8 mouse cellular contexts compared by ENCODE assay signal in genomic region chr6:85068322-85069022, GRCm38 (mm10). TPM values are rescaled to one million over a fixed set of nuclear protein-coding genes. Genes with fewer than 3 reads are reported as not detected.
DNase-seq lines count a peak whose midpoint lies in the region; ATAC-seq and TF ChIP-seq lines count a peak whose summit lies in the region.

No protein-coding gene starts in this region.

- H3K4me2 ChIP-seq in liver, embryonic 16.5 days (ENCODE audit: low read depth, low read length): peak overlapping the region; percentile 67
- H3K4me2 ChIP-seq in neural tube, embryonic 13.5 days: peak overlapping the region; percentile 75

- H3K4me1 ChIP-seq in thymus, adult 2 months (replicated peaks; ENCODE audit: control insufficient read depth, insufficient read depth, low read length): peaks cover 6% of the 10 kb centered on the region
- H3K4me1 ChIP-seq in heart, embryonic 10.5 days: peaks cover 15% of the 10 kb centered on the region
- peaks cover 7% of the 10 kb centered on the region for H3K4me1 ChIP-seq in liver, embryonic 16.5 days (ENCODE audit: control insufficient read depth, low read depth, low read length)
- H3K4me1 ChIP-seq in neural tube, embryonic 13.5 days (replicated peaks): peaks cover 29% of the 10 kb centered on the region

- no peak for TF ChIP-seq POLR2A in thymus, adult 2 months (IDR thresholded peaks at IDR 0.05; ENCODE audit: control insufficient read depth, extremely low read depth, insufficient read depth, low read length, poor library complexity)

- no peak overlapping the region for H3K27ac ChIP-seq in thymus, adult 2 months (ENCODE audit: control insufficient read depth, insufficient read depth, low read length)
- peak overlapping the region; percentile 92 for H3K27ac ChIP-seq in heart, embryonic 10.5 days
- H3K27ac ChIP-seq in liver, embryonic 16.5 days (ENCODE audit: low read length): no peak overlapping the region; the same call in 1 of the 2 replicates
- peak overlapping the region; percentile 92 for H3K27ac ChIP-seq in neural tube, embryonic 13.5 days (replicated peaks)

- DNase-seq in thymus, adult 2 months: peak; percentile 19
- no peak for DNase-seq in thymus, postnatal 10 days (ENCODE audit: low spot score in 2 of 2)
- DNase-seq in heart, embryonic 10.5 days (ENCODE audit: low spot score): no peak
- DNase-seq in kidney, postnatal 10 days: peak; percentile 40
- DNase-seq in gastrocnemius, adult 8-10 months (ENCODE audit: low spot score in 2 of 2): no peak

- peak overlapping the region; percentile 98 for H3K4me3 ChIP-seq in thymus, adult 2 months (ENCODE audit: control insufficient read depth, insufficient read depth, low read length)
- peak overlapping the region; percentile 95 for H3K4me3 ChIP-seq in heart, embryonic 10.5 days
- H3K4me3 ChIP-seq in liver, embryonic 16.5 days (ENCODE audit: low read depth, low read length): peak overlapping the region; percentile 74
- peak overlapping the region; percentile 95 for H3K4me3 ChIP-seq in neural tube, embryonic 13.5 days

- WGBS in thymus, adult 2 months: 2% methylated on average over 17 of the region's 17 CpGs
- WGBS in heart, embryonic 10.5 days: 5% methylated on average over 17 of the region's 17 CpGs
- WGBS in liver, embryonic 16.5 days (ENCODE audit: insufficient replicate concordance): 2% methylated on average over 17 of the region's 17 CpGs
- WGBS in neural tube, embryonic 13.5 days: 4% methylated on average over 17 of the region's 17 CpGs

- no peaks in the 10 kb centered on the region for H3K36me3 ChIP-seq in thymus, adult 2 months (ENCODE audit: control insufficient read depth, insufficient read depth, low read length)
- no peaks in the 10 kb centered on the region for H3K36me3 ChIP-seq in heart, embryonic 10.5 days
- no peaks in the 10 kb centered on the region for H3K36me3 ChIP-seq in liver, embryonic 16.5 days (ENCODE audit: control insufficient read depth, insufficient read depth)
- H3K36me3 ChIP-seq in neural tube, embryonic 13.5 days: no peaks in the 10 kb centered on the region

- no peaks in the 10 kb centered on the region for H3K9me3 ChIP-seq in heart, embryonic 10.5 days
- H3K9me3 ChIP-seq in liver, embryonic 16.5 days (replicated peaks; ENCODE audit: control insufficient read depth, low read length): no peaks in the 10 kb centered on the region
- H3K9me3 ChIP-seq in neural tube, embryonic 13.5 days: no peaks in the 10 kb centered on the region

- no peak for TF ChIP-seq CTCF in thymus, adult 2 months (IDR thresholded peaks at IDR 0.05; ENCODE audit: borderline replicate concordance, control insufficient read depth, extremely low read depth, insufficient read depth, low read length, poor library complexity)

- no peaks in the 10 kb centered on the region for H3K27me3 ChIP-seq in thymus, adult 2 months (ENCODE audit: control insufficient read depth, insufficient read depth, low read length)
- H3K27me3 ChIP-seq in heart, embryonic 10.5 days (ENCODE audit: insufficient read depth, poor library complexity, severe bottlenecking): no peaks in the 10 kb centered on the region
- H3K27me3 ChIP-seq in liver, embryonic 16.5 days (ENCODE audit: control insufficient read depth, insufficient read depth, low read depth, low read length): peaks cover 8% of the 10 kb centered on the region
- H3K27me3 ChIP-seq in neural tube, embryonic 13.5 days: no peaks in the 10 kb centered on the region

- ATAC-seq in common myeloid progenitor, adult 5-6 weeks (replicated peaks; ENCODE audit: low read depth, poor library complexity, severe bottlenecking): peak; percentile 61
- peak; percentile 48 for ATAC-seq in liver, embryonic 16.5 days (ENCODE audit: low read depth)
- ATAC-seq in neural tube, embryonic 13.5 days (ENCODE audit: low read depth): peak; percentile 55

- H3K9ac ChIP-seq in liver, embryonic 16.5 days (ENCODE audit: low read depth, low read length): peak overlapping the region; percentile 66
- peak overlapping the region; percentile 94 for H3K9ac ChIP-seq in neural tube, embryonic 13.5 days

RNA-seq across cellular contexts. Expression of gene Exoc6b, which starts 0.8 kb away (rescaled TPM):
- 6.7 and 8.2 TPM in 2 replicates for polyA plus RNA-seq in thymus, adult 2 months (2012; rRNA removed)
- 10.7 and 15.3 TPM in 2 replicates for total RNA-seq in common myeloid progenitor, adult 5-6 weeks (2017)
- polyA plus RNA-seq in heart, embryonic 10.5 days (2016; fragmentation: Nextera tagmentation; extraction: Ambion mirVana): 19.7 and 21.0 TPM in 2 replicates
- polyA plus RNA-seq in liver, embryonic 16.5 days (2015; fragmentation: Nextera tagmentation; extraction: Ambion mirVana): 3.6 TPM in 2 replicates
- 41.4 and 46.8 TPM in 2 replicates for polyA plus RNA-seq in neural tube, embryonic 13.5 days (2015; fragmentation: Nextera tagmentation; extraction: Ambion mirVana)
- 10 to 100 TPM; 10.9 to 13.9 (median 13.4) TPM for total RNA-seq in gastrocnemius, adult 8-10 months (2022)

Comparison
In these comparisons a context has a peak if more than half of its experiments do, and no peak if none do; other contexts are left out.
1. DNase-seq: peak in thymus, adult 2 months (single experiment) and kidney, postnatal 10 days (single experiment); none in thymus, postnatal 10 days (0 of 2), heart, embryonic 10.5 days (single experiment) and gastrocnemius, adult 8-10 months (0 of 2).
2. H3K27ac ChIP-seq: peak in heart, embryonic 10.5 days (single experiment) and neural tube, embryonic 13.5 days (single experiment); none in thymus, adult 2 months (single experiment) and liver, embryonic 16.5 days (single experiment).
3. Peak in every context shown above with its lines, with median percentiles within 50 percentile points of each other: H3K4me3 ChIP-seq and ATAC-seq.